Mouse (Mus musculus) midbrain, postnatal 0 days (tissue): ENCODE data around the gene Ghsr. TPM values are rescaled to one million over a fixed set of nuclear protein-coding genes. Genes with fewer than 3 reads are reported as not detected.

Experiments
- ATAC-seq: fragments of 200-750 bp; cut with Nextera tagmentation; 2 replicates; pipeline ENCODE4 v1.8.0; 2017; ENCODE audit warnings: moderate number of reproducible peaks, mild to moderate bottlenecking, moderate TSS enrichment, moderate library complexity; ENCODE audit not compliant: low FRiP score
- DNase-seq: peaks from one replicate; pipeline ENCODE4 v3.0.0-alpha.2; 2015; ENCODE audit warnings: low spot score
- H3K27ac ChIP-seq: fragments of 300-500 bp; sonication (generic); 2 replicates; pipeline ENCODE4 v1.5.1; 2014; ENCODE audit warnings: low read depth, mild to moderate bottlenecking, low read length, mixed read lengths
- H3K27me3 ChIP-seq: fragments of 300-500 bp; sonication (generic); 2 replicates; pipeline ENCODE4 v1.6.1; 2014; ENCODE audit warnings: low read length, control low read depth, mixed read lengths; ENCODE audit not compliant: insufficient read depth
- H3K36me3 ChIP-seq: fragments of 300-500 bp; sonication (generic); 2 replicates; pipeline ENCODE4 v1.6.1; 2014; ENCODE audit warnings: low read length, control low read depth, mixed read lengths; ENCODE audit not compliant: insufficient read depth
- H3K4me1 ChIP-seq: fragments of 300-500 bp; sonication (generic); 2 replicates; pipeline ENCODE4 v1.6.1; 2014; ENCODE audit warnings: mild to moderate bottlenecking, control low read depth, antibody characterized with exemption, low read length, mixed read lengths; ENCODE audit not compliant: insufficient read depth
- H3K4me2 ChIP-seq: fragments of 300-500 bp; sonication (generic); 2 replicates; pipeline ENCODE4 v1.6.1; 2014; ENCODE audit warnings: low read depth, mild to moderate bottlenecking, low read length, mixed read lengths; ENCODE audit not compliant: poor library complexity, severe bottlenecking
- H3K4me3 ChIP-seq: fragments of 300-500 bp; sonication (generic); 2 replicates; pipeline ENCODE4 v1.5.1; 2014; ENCODE audit warnings: low read depth, mild to moderate bottlenecking, low read length, moderate library complexity
- H3K9ac ChIP-seq: fragments of 300-500 bp; sonication (generic); replicated peaks from 2 replicates; pipeline ENCODE4 v1.6.1; 2014; ENCODE audit warnings: mild to moderate bottlenecking, low read length, moderate library complexity, mixed read lengths; ENCODE audit not compliant: poor library complexity, severe bottlenecking
- H3K9me3 ChIP-seq: fragments of 300-500 bp; sonication (generic); 2 replicates; pipeline ENCODE4 v1.6.1; 2016; ENCODE audit warnings: low read length, control low read depth
- CTCF ChIP-seq: IDR thresholded peaks from 2 replicates; pipeline ENCODE4 v1.5.1; 2016; ENCODE audit warnings: antibody characterized with exemption, mild to moderate bottlenecking
- whole genome bisulfite sequencing: fragments of 180-500 bp; shearing (Covaris S2); extraction: QIAGEN DNeasy Blood & Tissue Kit; methylation state at CpG from one replicate; pipeline ENCODE4 v1.1.7; 2014; 5-methylcytosine and 5-hydroxymethylcytosine counted together
- polyA plus RNA-seq: library from polyadenylated mRNA; unstranded; fragments of >200 nt; fragmentation: Nextera tagmentation; extraction: Ambion mirVana; gene quantifications from 2 replicates; pipeline ENCODE4 v1.2.1, GENCODE M21; 2015
- total RNA-seq: library from RNA; depleted of rRNA; stranded (reverse); fragments of >200 nt; gene quantifications from 2 replicates; pipeline ENCODE4 v1.2.3, GENCODE M21; 2014; rRNA removed

Gene Ghsr
- total and polyA plus RNA-seq, 2 experiments from 2014 or later, result 0.59 to 2.5 TPM

DNA sequence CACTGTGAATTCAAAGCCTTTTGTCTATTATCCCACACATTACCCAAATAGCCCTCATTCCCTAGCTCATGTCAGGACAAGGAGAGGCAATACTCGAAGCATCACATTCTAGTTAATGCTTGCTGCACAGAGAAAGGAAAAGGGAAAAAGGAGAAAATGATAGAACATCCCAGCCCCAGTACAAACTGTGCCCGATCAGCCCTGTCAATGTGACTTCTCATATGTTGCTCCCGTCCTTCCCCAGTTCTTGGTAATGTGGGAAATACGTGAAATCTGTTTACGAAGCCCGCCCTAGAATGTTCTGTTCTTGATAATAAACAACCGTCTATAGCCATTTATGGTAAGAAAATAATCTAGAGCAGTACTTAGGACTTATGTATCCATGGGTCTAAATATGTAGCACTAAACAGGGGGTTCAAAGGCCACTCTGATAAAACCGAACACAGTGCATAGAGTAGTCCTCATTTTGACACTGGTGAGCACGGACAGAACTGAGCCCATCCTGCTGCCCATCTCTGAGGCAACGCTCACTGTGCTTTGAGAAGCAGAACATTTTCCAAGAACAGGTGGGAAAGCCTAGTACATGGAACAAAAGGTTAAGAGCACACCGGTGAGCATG lies 53.0 kb downstream of the Ghsr start:
- no peak overlapping the region for H3K4me2 ChIP-seq
- TF ChIP-seq CTCF, result no peak
- 91% methylated on average over 11 of the region's 11 CpGs for WGBS
- no peak for DNase-seq
- H3K9me3 ChIP-seq, result no peaks in the 10 kb centered on the region
- H3K27ac ChIP-seq, result no peak overlapping the region
- no peaks in the 10 kb centered on the region for H3K27me3 ChIP-seq
- no peak for ATAC-seq
- no peaks in the 10 kb centered on the region for H3K36me3 ChIP-seq
- H3K4me1 ChIP-seq, result no peaks in the 10 kb centered on the region
- H3K9ac ChIP-seq, result no peak overlapping the region
- no peak overlapping the region for H3K4me3 ChIP-seq

DNA sequence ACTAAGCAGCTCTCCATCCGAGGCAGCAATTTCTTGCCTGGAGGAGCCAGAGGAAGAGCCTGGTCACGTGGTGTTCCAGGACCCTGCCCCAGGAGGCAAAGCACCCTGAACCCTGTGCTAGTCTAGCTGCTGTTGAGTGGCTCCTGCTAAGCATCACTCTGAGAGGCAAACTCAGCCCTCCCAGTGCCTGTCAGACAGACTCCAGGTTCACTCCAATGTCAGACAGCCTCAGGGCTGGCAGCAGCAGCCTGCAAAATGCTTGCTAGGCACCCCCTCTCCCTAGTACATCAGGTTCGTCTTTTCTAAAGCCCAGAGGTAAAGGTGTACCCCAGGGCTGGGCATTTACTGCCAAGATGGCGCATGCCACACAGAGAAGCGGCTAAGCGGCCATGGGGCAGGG lies 56.3 kb downstream of the Ghsr start:
- no peak overlapping the region for H3K4me3 ChIP-seq

More for the DNA sequence above, 56.3 kb downstream of the Ghsr start:
- Histone ChIP-seq H3K4me2 (no peak overlapping the region), H3K27ac (no peak overlapping the region), H3K27me3 (no peaks in the 10 kb centered on the region), H3K9ac (no peak overlapping the region), H3K36me3 (no peaks in the 10 kb centered on the region), H3K9me3 (no peaks in the 10 kb centered on the region), H3K4me1 (no peaks in the 10 kb centered on the region)
- TF ChIP-seq CTCF, result no peak
- WGBS, result 93% methylated on average over 6 of the region's 6 CpGs
- no peak for ATAC-seq
- no peak for DNase-seq

Other genes with a start within 250 kb of the Ghsr start
- gene Ect2, start 217.5 kb upstream of the Ghsr start, total RNA-seq, result 2.8 and 3.9 TPM in 2 replicates
- gene Ect2, start 217.5 kb upstream of the Ghsr start, polyA plus RNA-seq, result 2.2 and 2.5 TPM in 2 replicates
- gene Nceh1, start 188.4 kb upstream of the Ghsr start, total RNA-seq, result 33.6 and 34.0 TPM in 2 replicates
- gene Nceh1, start 188.4 kb upstream of the Ghsr start, polyA plus RNA-seq, result 30.2 and 33.4 TPM in 2 replicates
- 0.47 and 3.3 TPM in 2 replicates for gene Tnfsf10, start 54.3 kb upstream of the Ghsr start, total RNA-seq
- gene Tnfsf10, start 54.3 kb upstream of the Ghsr start, polyA plus RNA-seq, result 0.27 and 0.33 TPM in 2 replicates